Mouse (Mus musculus): ENCODE measurements at regions not wholly inside any gene's neighbourhood (a gene's known extent, or its start where the extent isn't known, plus 50 kb on each side); places are given as distances from the start of the nearest gene placed in this dataset.

DNA sequence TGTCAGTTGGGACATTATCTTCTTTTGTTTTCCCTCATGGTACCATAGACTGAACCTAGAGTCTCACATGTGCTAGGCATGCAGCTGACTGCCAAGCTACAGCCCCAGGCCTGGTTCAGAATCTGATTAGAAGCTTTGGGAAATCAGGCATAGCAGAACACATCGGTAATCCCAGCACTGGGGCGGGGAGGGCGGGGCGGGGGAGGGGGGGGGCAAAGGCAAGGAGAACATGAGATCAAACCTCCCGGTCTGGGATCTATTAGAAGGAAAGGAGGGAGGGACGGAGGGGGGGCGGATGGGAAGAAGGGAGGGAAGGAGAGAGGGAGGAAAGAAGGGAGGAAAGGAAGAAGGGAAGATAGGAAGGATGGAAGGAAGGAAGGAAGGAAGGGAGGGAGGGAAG, 617.5 kb downstream of the Epha4 start:
- no peak for DNase-seq (ENCODE audit: inconsistent ontology term)

DNA sequence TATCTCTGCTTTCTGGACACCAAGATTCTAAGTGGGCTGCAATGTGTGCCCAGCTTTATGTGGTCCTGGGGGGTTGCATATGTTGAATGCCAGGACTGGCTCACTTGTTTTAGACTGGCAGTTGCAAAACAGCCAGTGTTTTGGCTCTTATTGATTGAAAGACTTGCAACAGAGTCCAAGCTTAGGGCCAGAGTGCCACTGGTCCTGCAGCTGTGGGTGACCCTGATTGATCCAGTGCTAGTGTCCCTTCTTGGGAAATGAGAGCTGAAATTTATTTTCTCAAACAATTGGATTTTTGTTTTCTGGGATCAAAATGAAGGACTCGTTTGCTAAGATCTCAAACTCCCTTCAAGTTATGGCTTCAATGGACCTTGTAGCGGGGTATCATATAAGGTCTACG, 603.4 kb downstream of the Epha4 start:
- no peak for DNase-seq (ENCODE audit: inconsistent ontology term)

DNA sequence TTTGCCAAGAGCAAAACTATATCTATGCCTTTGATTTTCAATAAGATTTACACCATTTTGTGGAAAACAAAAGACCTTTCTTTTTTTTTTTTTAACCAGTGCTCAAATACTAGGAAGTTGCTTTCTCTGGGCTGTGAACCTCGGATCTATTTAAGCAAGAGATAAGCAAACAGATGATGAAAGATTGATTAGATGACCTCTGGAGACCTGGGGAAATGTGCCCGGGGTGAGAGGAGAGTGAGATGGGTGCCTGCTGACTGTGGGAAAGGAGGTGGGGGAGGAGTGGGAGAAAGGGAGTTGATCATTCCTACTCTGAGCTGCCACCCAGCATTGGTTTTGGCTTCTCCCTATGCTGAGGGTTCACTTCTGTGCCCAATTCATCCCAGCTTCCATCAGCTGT, 595.3 kb downstream of the Epha4 start:
- DNase-seq (ENCODE audit: inconsistent ontology term): no peak

DNA sequence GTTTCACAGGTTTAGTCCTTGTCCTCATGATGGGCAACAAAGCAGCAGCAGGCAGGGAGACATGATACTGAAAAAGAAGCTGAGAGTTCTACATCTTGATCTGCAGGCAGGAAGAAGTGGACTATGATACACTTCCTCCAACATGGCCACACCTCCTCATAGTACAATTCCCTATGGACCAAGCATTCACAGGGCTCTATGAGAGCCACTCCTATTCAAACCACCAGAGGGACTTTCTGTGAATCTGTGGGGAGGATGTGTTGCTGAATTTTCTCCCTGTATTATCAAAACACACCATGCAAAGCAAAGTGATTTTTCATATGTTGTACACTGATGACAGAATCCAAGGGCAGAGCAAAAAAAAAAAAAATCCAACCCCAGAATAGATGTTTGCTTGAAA, 594.3 kb downstream of the Epha4 start:
- no peak for DNase-seq (ENCODE audit: inconsistent ontology term)

DNA sequence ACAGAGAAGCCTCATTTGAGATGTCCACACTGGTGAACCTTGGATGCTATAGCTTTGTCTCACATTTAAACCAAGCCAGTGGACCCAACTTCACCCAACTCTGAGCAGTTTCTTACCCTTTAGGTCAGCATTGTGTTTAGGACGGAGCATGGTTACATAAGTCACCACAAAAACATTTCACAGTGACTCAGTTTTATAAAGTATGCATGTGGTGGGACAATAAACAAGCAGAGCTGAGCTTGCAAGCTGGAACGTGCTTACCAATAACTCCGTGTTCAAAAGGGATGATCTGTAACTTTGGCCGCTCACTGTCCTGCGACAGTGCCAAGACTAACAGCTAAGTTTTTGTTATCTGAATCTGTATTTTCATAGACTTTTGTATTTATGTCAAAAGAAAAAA, 587.8 kb downstream of the Epha4 start:
- DNase-seq (ENCODE audit: inconsistent ontology term): peak; percentile 53

DNA sequence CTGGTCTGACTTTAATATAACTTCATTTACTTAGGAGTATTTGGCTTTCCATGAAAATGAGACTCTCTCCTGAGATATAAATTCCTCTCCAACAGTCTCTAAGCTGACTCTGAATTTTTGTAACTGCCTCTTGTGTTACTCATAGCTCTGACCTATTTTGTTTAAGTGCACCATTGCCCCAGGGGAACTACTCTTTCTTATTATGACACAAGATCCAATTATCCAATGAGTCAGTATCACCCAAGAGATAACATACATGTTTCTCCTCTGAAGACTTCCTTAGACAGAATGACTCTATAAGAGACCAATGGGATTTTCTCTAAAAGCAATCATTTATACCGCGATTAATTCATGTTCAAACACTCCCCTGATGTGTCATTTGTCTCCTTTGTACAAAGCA, 586.9 kb downstream of the Epha4 start:
- peak; percentile 68 for DNase-seq (ENCODE audit: inconsistent ontology term)

DNA sequence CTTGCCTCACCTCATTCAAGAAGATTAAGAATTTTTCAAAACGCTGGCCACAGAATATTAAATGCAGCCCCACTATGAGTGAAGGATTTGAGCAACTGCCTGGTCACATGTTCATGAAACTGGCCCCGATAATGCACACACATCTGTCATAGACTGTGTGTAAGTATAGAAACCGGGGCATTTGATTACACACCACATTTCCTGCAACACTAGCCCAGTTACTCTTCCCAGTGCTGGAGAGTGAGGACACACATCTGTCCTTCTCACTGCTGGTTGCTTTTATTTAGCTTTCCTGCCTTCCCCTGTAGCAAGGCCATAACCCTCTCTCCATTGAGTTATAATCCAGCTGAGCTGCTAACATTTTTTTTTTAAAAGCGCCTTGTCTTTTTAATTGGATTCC, 581.4 kb downstream of the Epha4 start:
- DNase-seq (ENCODE audit: inconsistent ontology term): no peak

DNA sequence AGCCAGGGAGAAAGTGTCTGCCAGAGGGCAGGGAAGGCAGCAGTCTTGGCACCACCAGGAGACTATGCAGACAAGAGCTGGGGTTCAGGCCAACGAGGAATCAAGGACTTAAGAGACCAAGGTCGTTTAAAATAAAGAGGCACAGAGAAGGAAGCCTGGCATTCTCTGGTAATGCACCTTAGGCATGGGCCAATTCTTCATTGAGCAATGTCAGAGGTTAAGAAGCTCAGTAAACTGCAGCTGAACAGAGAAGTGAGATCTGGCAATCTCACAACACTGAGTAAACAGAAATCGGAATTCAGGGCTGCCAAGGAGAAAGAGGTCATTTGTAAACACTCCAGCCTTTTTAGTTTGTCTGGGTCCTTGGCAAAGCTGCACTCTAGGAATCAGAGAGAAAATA, 572.2 kb downstream of the Epha4 start:
- DNase-seq (ENCODE audit: inconsistent ontology term): peak; percentile 42

DNA sequence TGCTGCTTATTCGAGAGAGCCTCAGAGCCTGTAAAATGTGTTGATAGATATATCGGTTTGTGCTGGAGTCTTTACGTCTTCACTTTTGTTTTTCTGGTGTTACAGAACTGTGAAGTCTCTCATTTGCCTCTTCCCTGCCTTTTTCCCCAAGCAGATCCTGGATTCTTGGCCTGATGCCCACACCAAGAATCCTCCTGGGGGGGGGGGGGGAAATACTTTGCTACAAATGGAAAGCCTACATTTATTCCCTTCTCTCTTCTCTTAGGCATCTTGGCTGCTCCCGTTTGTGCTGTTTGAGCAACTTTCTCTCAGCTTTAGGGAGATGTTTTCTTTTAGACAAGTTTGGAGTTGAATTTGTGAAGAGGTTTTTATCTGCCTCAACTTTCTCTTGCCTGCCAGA, 570.8 kb downstream of the Epha4 start:
- DNase-seq (ENCODE audit: inconsistent ontology term): no peak

DNA sequence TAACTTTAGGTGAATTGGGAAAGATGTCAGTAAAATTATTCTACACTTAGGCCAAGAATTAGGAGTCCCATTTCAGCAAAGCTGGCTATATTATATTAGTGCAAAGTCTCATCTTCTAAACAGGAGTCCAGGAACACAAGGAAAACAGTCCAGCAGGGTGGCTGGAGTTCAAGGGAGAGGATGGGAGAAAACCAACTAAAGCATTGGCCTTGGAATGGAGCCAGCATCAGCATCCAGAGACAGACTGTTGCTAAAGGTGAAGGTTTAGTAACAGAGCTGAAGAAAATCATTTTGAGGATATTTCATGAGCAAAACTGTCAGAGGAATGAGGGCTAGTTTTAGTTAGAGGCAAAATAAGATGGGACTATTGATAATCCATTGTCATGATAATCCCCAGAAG, 559.9 kb downstream of the Epha4 start:
- DNase-seq (ENCODE audit: inconsistent ontology term): no peak

DNA sequence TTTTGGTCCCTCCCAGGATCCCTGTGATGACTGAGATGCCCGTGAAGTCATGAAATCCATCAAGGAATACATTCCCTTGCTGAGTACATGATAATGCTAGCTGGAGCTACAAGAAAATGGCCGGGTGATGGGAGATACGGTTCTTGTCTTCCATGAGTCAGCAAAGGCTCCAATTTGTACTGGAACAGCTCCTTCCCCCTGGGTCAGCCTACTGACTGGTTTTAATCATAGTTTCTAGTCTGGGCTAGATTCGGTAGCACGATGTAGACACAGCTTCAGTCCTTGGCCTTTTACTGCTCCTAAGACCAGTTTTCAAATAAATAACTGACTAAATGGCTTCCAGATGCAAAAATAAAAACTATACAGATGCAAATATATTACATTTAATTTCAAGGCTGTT, 557.5 kb downstream of the Epha4 start:
- DNase-seq (ENCODE audit: inconsistent ontology term): no peak

DNA sequence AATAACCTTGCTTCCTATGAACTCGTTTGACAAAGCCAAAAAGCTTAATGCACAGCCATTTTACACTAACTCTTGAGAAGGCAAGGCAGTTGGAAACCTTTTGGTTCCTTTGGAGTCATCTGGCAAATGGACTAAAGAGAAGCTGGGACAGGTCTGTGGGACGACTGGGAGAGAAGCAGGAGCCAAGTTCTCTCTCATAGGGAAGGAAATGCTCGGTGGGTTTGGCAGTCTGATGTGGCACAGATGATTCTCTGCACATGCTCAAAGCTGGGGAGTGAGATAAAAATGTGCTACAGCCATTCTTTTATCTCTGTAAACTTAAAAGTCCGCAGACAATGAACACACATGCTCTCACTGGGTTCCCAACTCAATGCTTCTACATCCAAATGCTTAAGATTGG, 556.2 kb downstream of the Epha4 start:
- DNase-seq (ENCODE audit: inconsistent ontology term): no peak

DNA sequence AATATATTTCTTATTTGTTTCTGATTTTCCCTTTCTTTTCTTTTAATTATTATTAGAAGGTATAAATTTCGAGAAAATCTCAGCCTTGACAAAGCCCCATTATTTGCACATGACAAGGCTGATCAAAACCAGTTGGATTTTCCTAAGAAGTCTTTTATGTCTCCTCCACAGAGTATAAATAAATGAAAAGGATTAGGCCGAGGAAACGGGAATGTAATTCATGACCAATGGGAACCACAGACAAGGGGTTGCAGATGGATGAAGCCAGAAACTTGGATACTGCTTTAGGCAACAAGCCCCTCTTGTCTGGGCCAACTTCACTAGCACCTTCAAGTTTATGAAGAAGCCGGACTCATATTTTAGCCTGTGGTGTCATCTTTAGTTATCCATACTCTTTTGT, 542.4 kb downstream of the Epha4 start:
- DNase-seq (ENCODE audit: inconsistent ontology term): no peak

DNA sequence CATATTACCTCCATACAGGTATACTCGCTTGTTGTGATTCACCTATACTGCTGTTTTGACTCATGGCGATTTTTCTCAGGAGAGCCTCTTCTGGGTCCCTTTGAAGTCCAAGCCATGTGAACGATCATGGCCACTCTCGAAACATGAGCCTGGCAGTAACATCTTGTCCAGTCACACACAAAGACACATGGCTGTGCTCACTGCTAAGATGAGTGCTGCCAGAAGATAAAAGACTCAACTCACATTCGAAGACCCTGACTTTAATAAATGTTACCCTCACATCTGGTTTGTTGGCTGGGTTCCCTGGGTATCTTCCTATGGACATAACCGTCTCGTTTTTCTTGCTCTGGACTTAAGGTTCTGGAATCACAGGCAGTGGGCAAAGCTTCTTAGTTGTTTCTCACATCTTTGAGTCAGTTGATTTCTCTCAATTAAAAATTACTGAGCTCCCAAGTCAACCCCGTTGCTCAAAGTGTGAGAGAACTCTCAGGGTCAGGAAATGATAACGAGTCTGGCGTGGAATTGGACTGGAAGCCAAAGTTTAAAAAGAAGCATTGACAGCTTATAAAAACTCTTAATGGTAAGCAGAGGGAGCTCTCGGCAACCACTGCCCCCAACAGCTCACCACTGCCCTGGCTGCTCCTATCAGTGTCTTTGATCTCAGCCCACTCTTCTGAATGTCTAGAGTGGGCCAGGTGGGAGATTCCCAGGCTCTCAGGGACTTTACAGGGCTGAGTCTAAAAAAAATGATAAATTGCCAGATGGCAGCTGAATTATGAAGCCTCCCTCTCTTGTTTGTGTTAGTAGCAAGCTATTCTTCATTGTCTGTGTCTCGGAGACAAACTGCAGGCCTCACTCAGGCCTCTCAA, 539.6 kb downstream of the Epha4 start:
- no peak for DNase-seq (ENCODE audit: inconsistent ontology term)

DNA sequence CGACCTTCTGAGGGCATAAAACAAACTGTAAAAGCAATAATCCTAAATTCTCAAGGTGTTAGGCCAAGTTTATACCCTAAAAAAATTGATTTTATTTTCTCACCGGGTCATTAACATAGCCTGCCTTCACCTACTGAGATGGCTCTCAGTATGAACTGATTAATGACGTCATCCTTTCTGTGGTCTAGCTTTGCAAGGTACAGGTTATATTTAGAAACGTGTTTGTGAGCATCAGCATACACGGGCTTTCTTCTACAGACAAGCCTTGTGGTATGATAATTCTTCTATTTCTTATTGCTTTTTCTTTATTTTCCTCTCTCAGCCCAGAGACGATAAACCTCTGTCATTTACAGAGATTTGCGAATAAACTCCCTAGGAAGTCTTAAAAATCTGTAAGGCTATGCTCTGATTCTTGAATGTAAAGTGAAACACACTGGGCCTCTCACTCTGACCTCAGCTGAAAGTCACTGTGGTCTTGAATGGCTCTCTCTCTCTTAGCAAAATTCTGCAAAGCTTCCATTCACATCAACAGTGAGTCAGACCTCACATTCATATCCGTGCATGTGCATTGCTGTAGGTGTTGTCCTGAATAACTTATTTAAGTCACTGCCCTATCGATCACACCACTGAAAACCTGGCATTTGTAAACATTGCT, 534.3 kb downstream of the Epha4 start:
- DNase-seq (ENCODE audit: inconsistent ontology term): no peak

DNA sequence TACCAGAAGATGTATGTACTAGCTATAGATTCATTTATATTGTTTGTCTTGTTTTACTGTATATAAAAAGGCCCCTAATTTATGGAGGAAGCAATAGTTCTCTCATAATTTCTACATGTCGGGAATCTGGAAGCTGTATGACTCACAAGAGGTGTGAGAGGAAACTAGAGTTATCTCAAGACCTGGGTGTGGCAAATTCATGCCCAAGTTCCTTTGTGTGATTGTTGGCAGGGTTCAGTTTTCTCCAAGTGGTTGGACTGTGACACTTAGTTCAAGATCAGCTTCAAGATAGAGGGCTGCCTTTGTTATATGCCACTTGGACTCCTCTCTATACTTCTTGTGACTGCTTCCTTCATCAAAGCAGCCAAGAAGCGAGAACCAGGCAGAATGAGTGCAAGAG, 521.1 kb downstream of the Epha4 start:
- no peak for DNase-seq (ENCODE audit: inconsistent ontology term)

DNA sequence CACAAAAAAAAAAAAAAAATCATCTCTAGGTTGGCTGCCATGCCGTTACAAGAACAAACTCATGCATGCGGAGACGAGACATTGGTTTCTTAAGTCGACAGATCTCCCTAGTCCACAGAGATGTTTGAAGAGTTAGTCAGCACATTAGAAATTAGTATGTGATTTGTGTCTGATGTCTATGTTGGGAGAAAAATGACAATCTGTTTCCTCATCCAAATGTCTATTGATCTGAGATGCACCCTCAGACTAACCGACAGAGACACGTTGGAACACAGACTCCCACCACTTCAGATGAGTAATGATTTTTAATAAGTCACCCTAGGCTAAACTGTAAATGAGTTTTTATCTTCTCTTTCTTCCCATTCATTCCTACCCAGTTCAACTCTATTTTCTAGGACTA, 506.9 kb downstream of the Epha4 start:
- peak; percentile 92 for DNase-seq (ENCODE audit: inconsistent ontology term)

DNA sequence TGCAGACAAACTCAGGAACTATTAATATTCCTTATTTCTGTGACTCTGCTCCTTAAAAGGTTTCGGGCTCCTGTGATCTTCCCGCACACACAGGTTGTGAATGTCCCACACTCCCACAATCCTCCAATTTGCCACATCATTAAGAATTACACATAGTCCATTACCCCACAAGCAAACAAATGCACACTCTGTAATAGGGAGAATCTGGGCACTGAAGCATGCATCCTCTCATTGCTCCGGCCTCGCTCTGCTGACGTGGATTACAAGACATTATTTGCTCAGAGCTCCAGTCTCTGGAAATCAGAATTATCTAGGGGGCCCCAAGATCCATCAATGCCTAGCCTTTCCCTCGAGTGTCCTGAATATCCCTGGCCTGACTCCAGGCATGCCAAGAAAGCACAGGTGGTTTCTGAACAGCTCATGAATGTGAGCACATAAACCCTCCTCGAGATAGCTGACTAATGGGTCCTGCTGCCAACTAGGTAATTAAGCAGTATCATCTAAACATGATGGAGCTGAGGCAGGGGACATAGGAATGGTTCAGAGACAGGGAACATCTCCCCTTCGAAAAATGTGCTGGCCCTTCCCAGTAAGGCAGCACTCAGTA, 504.2 kb downstream of the Epha4 start:
- DNase-seq (ENCODE audit: inconsistent ontology term): peak; percentile 71

DNA sequence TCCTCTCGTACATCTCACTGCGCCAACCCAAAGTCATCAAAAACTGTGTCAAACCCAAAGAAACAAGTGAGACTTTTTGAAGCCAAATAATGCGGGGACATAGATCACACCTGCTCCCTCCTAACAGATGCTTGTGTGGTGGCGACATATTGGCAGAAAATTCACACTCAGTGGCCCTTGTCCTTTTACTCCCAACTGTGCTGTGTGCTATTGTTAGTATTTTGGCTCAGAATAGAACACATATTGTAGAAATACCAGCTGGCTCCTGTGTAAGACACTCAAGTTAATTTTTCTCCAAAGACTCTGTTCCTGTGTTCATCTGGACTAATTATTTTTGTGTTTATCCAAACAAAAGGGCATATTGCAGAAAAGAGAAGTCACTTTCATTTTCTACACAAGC, 487.2 kb downstream of the Epha4 start:
- DNase-seq (ENCODE audit: inconsistent ontology term): no peak

DNA sequence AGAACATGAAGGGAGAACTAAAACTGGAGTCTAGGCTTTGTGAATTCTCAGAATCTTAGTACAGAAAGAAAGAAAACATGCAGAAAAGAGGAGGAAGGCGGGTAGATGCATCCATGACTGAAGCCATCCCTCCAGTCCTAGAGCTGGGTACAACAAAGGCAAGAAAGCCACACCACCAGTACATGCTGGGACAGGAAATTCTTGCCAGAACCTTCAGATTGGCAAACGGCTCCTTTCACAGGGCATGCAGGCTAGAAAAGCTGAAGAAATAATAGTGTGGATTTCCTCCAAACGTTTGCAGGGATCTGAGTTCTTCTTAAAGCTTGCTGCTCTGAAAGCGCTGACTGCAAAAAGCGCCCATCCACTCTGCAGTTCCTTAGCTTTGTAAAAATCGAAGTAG, 486.7 kb downstream of the Epha4 start:
- no peak for DNase-seq (ENCODE audit: inconsistent ontology term)

DNA sequence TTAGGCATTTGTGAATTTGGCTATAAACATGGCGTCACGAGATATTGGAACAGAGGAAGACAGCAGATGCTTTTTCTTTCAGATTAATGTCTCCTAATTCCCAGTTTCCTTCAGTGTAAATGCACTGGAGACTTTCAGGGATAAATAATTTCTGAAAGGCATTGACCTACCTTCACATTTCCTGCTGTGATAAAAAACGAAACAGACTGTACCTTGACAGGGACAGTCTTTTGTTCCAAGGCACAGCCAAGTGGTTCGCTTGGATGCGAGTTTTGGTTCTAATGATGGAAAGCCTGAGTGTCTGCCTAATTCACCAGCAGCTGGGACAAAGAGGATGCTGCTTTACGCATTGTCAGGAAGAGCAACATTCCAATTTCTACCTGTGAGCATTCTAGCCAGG, 485.8 kb downstream of the Epha4 start:
- DNase-seq (ENCODE audit: inconsistent ontology term): no peak

DNA sequence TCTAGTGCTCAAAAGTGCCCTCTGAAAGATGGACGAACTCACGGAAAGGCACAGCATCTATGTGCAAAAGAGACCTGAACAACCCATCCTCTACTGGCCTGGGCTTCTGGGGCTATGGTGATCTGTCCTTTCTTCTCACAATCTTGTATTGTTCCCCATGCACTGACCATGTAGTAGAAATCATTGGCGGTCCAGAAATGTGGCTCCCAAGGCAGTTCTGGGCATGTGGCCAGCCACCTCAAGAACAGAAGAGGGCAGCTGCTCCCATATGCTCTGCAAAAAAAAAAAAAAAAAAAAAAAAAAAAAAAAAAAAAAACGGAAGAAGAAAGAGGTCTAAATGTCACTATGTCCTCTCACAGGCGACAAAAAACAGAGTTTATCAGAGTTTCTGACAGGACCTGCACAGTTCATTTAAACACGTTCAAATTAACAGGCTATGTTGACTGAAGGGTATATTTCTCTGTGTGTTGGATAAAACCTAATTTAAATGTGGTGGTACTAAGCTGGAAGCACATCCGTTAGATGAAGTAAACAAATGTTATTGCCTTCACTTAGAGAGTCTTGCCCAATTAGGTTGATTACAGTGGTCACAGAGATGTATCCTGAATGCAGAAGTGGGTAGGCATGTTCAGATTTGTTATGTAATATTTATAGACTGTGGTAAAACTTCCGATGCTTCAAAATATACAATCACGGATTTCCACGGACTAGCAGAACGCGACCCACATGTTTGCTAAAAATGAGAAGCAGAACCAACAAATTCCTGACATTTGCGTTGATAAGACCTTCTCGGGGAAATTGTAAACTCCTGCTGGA, 470.9 kb downstream of the Epha4 start:
- peak; percentile 69 for DNase-seq (ENCODE audit: inconsistent ontology term)

All from Muller cell, postnatal 12 days (primary cell).